Mouse (Mus musculus) ES-E14 (cell line): ENCODE results near the gene Ackr4.

Experiments
- HCFC1 ChIP-seq: IDR thresholded peaks from 2 replicates; pipeline ENCODE4 v1.6.1; 2012; ENCODE audit warnings: low read length, inconsistent platforms, borderline replicate concordance; ENCODE audit not compliant: insufficient read depth
- MAFK ChIP-seq: IDR thresholded peaks from 2 replicates; pipeline ENCODE4 v1.6.1; 2014; ENCODE audit warnings: mild to moderate bottlenecking, low read depth, low read length, inconsistent platforms; ENCODE audit not compliant: insufficient read depth
- ZC3H11A ChIP-seq: IDR thresholded peaks from 2 replicates; pipeline ENCODE4 v1.6.1; 2012; ENCODE audit warnings: low read depth, mild to moderate bottlenecking, inconsistent platforms, low read length, borderline replicate concordance
- ZNF384 ChIP-seq: IDR thresholded peaks from 2 replicates; pipeline ENCODE4 v1.6.1; 2012; ENCODE audit warnings: low read depth, low read length, inconsistent platforms

DNA sequence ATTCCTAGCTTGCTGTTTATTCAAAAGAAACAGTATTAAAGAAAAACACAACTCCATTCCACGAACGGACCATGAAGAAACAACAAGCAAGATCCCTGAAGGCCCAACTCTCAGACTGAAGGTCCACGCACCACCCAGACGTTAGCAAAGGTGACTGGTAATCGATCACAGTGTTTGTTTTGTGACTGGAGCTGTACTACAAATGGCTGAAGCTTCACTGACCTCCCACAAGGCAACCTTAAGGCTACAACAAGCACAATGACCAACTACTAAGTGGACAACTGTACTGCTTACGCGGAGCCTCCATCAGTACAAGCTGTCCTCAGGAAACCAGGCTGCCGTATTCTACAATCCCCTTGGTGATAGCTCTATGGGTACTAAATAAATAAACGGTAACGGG is 43.3 kb upstream of the Ackr4 start:
- TF ChIP-seq MAFK, result no peak
- TF ChIP-seq ZNF384, result no peak
- TF ChIP-seq ZC3H11A, result no peak
- no peak for TF ChIP-seq HCFC1
